Mouse (Mus musculus) c-Kit-positive CD71-negative TER-119-negative erythroid progenitor cells, embryonic 14.5 days (primary cell): Measurements from ENCODE around the gene Ralgps2.

Source experiments
- DNase-seq: peaks from one replicate; pipeline ENCODE4 v3.0.0-alpha.2; 2013; ENCODE audit warnings: low read depth

The Ralgps2 gene

DNA sequence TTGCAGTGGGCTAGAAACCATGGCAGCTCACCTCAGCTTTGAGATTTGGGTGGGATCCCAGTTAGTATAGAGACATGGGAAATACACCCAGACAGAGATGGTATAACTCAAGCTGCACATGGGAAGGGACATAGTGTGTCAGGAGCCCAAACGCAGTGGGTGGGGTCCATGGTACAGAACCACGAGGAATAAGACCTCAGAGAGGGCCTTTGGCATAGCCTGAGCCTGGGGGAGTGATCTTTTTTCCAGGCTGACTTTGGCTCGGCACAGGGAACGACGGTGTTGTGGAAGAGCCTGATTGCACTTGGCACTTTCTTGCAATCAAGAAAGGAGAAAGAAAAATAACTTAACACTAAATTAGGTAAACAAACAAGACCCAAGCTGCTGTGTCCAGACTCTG is 170.3 kb downstream of the Ralgps2 start:
- no peak for DNase-seq

DNA sequence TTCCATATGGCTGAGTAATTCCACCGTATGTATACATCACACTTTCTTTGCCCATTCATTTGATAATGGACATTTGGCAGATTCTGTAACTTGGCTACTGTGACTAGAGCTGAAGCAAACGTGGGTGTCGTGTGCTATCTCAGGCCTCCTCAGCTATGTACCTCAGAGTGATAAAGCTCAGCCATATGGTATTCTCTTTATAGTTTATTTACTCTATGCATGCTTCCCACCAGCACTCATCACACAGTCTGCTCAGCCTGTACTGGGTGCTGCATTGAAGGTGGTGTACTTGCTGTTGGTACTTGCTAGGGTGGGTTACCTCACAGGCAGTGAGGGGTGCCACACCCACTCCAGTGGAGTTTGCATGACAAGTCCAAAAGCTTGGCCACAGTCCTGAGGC is 174.1 kb downstream of the Ralgps2 start:
- no peak for DNase-seq

GRCm38 (mm10) chr1:156764584-156764983 is 174.8 kb downstream of the Ralgps2 start:
- DNase-seq, result no peak

- no peak for DNase-seq
Observed at GRCm38 (mm10) chr1:156763280-156763679, 176.1 kb downstream of the Ralgps2 start.

DNA sequence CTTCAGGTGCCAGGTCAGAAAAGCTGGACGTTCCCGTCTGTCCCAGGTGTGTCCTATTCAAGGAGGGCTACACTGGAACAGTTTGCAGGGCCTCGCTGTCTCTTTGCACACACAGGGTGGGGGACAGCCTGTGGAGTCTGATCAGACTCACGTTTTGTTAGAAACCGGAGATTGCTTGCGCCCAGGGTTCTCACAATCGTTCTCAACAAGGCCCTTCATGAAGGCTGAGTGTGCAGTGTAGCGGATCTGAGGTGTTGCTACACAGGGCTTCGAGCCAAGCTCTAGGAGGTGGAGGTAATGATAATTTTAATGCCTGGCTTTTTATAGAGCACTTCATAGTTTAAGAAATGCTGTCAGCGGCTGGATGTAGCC is 178.0 kb downstream of the Ralgps2 start:
- no peak for DNase-seq

- no peak for DNase-seq
Observed at GRCm38 (mm10) chr1:156760549-156761429, 178.6 kb downstream of the Ralgps2 start.

DNA sequence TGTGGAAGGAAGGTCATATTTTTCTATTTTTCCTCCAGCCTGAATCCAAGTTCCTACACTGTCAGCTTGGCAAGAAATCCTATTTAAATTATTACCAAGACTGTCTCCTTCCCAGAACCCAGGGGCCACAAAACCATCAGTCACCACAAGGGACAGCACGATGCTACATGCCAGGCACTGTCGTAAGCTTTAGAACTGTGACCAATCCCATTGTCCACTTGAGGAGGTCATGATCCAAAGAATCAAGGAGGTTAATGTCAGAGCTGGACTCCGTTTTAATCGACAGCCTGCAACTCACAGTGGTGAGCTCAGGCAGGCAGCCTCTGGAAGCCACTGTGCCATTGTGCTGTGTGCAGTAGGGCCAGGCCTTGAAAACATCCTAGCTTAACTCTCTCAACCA is 181.1 kb downstream of the Ralgps2 start:
- no peak for DNase-seq

- no peak for DNase-seq
Observed at GRCm38 (mm10) chr1:156754608-156755413, 184.6 kb downstream of the Ralgps2 start.
